Mouse (Mus musculus) E14TG2a.4 (cell line): Measurements from ENCODE around the gene Trio.
A peak's percentile ranks its signal among the peaks of the same experiment; 100 is the strongest.

ENCODE experiments used
- H3K27me3 ChIP-seq: 2 replicates; pipeline ENCODE4 v1.6.1; 2014; ENCODE audit warnings: low read length, control low read depth; ENCODE audit not compliant: insufficient read depth
- H3K36me3 ChIP-seq: 2 replicates; pipeline ENCODE4 v1.6.1; 2014; ENCODE audit warnings: low read length, control low read depth; ENCODE audit not compliant: insufficient read depth
- H3K4me1 ChIP-seq: replicated peaks from 2 replicates; pipeline ENCODE4 v1.6.1; 2014; ENCODE audit warnings: low read depth, low read length, control low read depth
- H3K4me3 ChIP-seq: replicated peaks from 2 replicates; pipeline ENCODE4 v1.5.1; 2014; ENCODE audit warnings: mild to moderate bottlenecking, low read length
- H3K9me3 ChIP-seq: 2 replicates; pipeline ENCODE4 v1.6.1; 2014; ENCODE audit warnings: low read length, control low read depth
- CTCF ChIP-seq: conservative IDR thresholded peaks from 2 replicates; pipeline ENCODE4 v1.5.1; 2014; ENCODE audit warnings: low read length
- NANOG ChIP-seq: IDR thresholded peaks from 2 replicates; pipeline ENCODE4 v1.6.1; 2014; ENCODE audit warnings: borderline replicate concordance, low read length, mixed read lengths
- POU5F1 ChIP-seq: IDR thresholded peaks from 2 replicates; pipeline ENCODE4 v1.6.1; 2014; ENCODE audit warnings: low read length, borderline replicate concordance

Trio gene

GRCm38 (mm10) chr15:27898795-27899406 lies 126.7 kb downstream of the Trio start:
- no peak for TF ChIP-seq CTCF
- no peak for TF ChIP-seq NANOG
- no peak for TF ChIP-seq POU5F1

GRCm38 (mm10) chr15:27894112-27894511 lies 131.5 kb downstream of the Trio start:
- Histone ChIP-seq H3K4me3 (no peak overlapping the region), H3K27me3 (no peaks in the 10 kb centered on the region), H3K9me3 (no peaks in the 10 kb centered on the region), H3K36me3 (peaks cover 11% of the 10 kb centered on the region; the same call in 1 of the 2 replicates), H3K4me1 (peaks cover 6% of the 10 kb centered on the region; the same call in 1 of the 2 replicates)
- TF ChIP-seq NANOG (no peak), POU5F1 (no peak), CTCF (no peak)

More at GRCm38 (mm10) chr15:27898795-27899406, 126.7 kb downstream of the Trio start:
- Histone ChIP-seq H3K27me3 (no peaks in the 10 kb centered on the region), H3K9me3 (no peaks in the 10 kb centered on the region), H3K4me1 (peaks cover 7% of the 10 kb centered on the region; the same call in 1 of the 2 replicates), H3K36me3 (peaks cover 15% of the 10 kb centered on the region; the same call in 1 of the 2 replicates), H3K4me3 (no peak overlapping the region)

GRCm38 (mm10) chr15:27892029-27892428 lies 133.6 kb downstream of the Trio start:
- no peak for TF ChIP-seq CTCF
- no peak for TF ChIP-seq POU5F1
- TF ChIP-seq NANOG: no peak
- Histone ChIP-seq H3K4me1 (peaks cover 21% of the 10 kb centered on the region), H3K9me3 (no peaks in the 10 kb centered on the region), H3K27me3 (no peaks in the 10 kb centered on the region; the same call in 1 of the 2 replicates), H3K4me3 (no peak overlapping the region), H3K36me3 (peaks cover 11% of the 10 kb centered on the region; the same call in 1 of the 2 replicates)

GRCm38 (mm10) chr15:27890666-27891065 lies 135.0 kb downstream of the Trio start:
- Histone ChIP-seq H3K4me3 (no peak overlapping the region), H3K4me1 (peaks cover 29% of the 10 kb centered on the region), H3K36me3 (0 out of 2 replicates have a peak, but pooled peaks cover 2% of the 10 kb centered on the region), H3K27me3 (no peaks in the 10 kb centered on the region; the same call in 1 of the 2 replicates), H3K9me3 (no peaks in the 10 kb centered on the region)
- TF ChIP-seq NANOG (no peak), CTCF (no peak), POU5F1 (no peak)

GRCm38 (mm10) chr15:27888153-27888552 lies 137.5 kb downstream of the Trio start:
- Histone ChIP-seq H3K4me1 (peaks cover 41% of the 10 kb centered on the region), H3K27me3 (no peaks in the 10 kb centered on the region; the same call in 1 of the 2 replicates), H3K9me3 (no peaks in the 10 kb centered on the region), H3K4me3 (no peak overlapping the region), H3K36me3 (no peaks in the 10 kb centered on the region)
- TF ChIP-seq POU5F1: no peak
- peak; percentile 41 for TF ChIP-seq CTCF
- no peak for TF ChIP-seq NANOG

GRCm38 (mm10) chr15:27886992-27887391 lies 138.7 kb downstream of the Trio start:
- peaks cover 43% of the 10 kb centered on the region for H3K4me1 ChIP-seq
- TF ChIP-seq POU5F1 (no peak), CTCF (no peak), NANOG (no peak)
- no peaks in the 10 kb centered on the region for H3K36me3 ChIP-seq
- no peaks in the 10 kb centered on the region; the same call in 1 of the 2 replicates for H3K27me3 ChIP-seq
- H3K9me3 ChIP-seq: no peaks in the 10 kb centered on the region
- H3K4me3 ChIP-seq: no peak overlapping the region

GRCm38 (mm10) chr15:27884347-27885250 lies 141.0 kb downstream of the Trio start:
- no peaks in the 10 kb centered on the region; the same call in 1 of the 2 replicates for H3K27me3 ChIP-seq
- H3K9me3 ChIP-seq: no peaks in the 10 kb centered on the region
- H3K36me3 ChIP-seq: no peaks in the 10 kb centered on the region
- H3K4me1 ChIP-seq: peaks cover 43% of the 10 kb centered on the region
- H3K4me3 ChIP-seq: peak overlapping the region; percentile 62
- TF ChIP-seq POU5F1 (no peak), CTCF (peak; percentile 54)

- Histone ChIP-seq H3K4me1 (peaks cover 36% of the 10 kb centered on the region), H3K27me3 (no peaks in the 10 kb centered on the region; the same call in 1 of the 2 replicates), H3K4me3 (no peak overlapping the region), H3K36me3 (no peaks in the 10 kb centered on the region), H3K9me3 (no peaks in the 10 kb centered on the region)
- TF ChIP-seq POU5F1 (no peak), NANOG (no peak), CTCF (no peak)
These were observed 141.8 kb downstream of the Trio start for GRCm38 (mm10) chr15:27883881-27884280.

GRCm38 (mm10) chr15:27882898-27883297 lies 142.8 kb downstream of the Trio start:
- no peak for TF ChIP-seq POU5F1
- TF ChIP-seq NANOG: no peak
- TF ChIP-seq CTCF: no peak
- H3K36me3 ChIP-seq: no peaks in the 10 kb centered on the region
- no peaks in the 10 kb centered on the region for H3K27me3 ChIP-seq
- H3K4me3 ChIP-seq: 0 out of 2 replicates have a peak overlapping the region, but pooled peaks have one; percentile 10
- peaks cover 28% of the 10 kb centered on the region for H3K4me1 ChIP-seq
- H3K9me3 ChIP-seq: no peaks in the 10 kb centered on the region
